Mouse (Mus musculus) midbrain, embryonic 11.5 days (tissue): Measurements from ENCODE around the gene Gm49711. TPM values are rescaled to one million over a fixed set of nuclear protein-coding genes. Genes with fewer than 3 reads are reported as not detected.

ENCODE experiments used
- ATAC-seq: fragments of 200-750 bp; cut with Nextera tagmentation; 2 replicates; pipeline ENCODE4 v1.8.0; 2017; ENCODE audit warnings: moderate TSS enrichment, moderate library complexity; ENCODE audit not compliant: low FRiP score
- DNase-seq: peaks from one replicate; pipeline ENCODE4 v3.0.0; 2015; ENCODE audit warnings: low spot score; ENCODE audit errors: missing footprints
- H3K27ac ChIP-seq: fragments of 300-500 bp; sonication (generic); 2 replicates; pipeline ENCODE4 v1.5.1; 2014; ENCODE audit warnings: low read depth, low read length
- H3K27me3 ChIP-seq: fragments of 300-500 bp; sonication (generic); 2 replicates; pipeline ENCODE4 v1.6.1; 2014; ENCODE audit warnings: mild to moderate bottlenecking, low read length, moderate library complexity, mixed read lengths; ENCODE audit not compliant: control insufficient read depth, insufficient read depth
- H3K36me3 ChIP-seq: fragments of 300-500 bp; sonication (generic); 2 replicates; pipeline ENCODE4 v1.6.1; 2014; ENCODE audit warnings: mild to moderate bottlenecking, low read length, moderate library complexity, mixed read lengths; ENCODE audit not compliant: control insufficient read depth, insufficient read depth
- H3K4me1 ChIP-seq: fragments of 300-500 bp; sonication (generic); 2 replicates; pipeline ENCODE4 v1.6.1; 2014; ENCODE audit warnings: low read length; ENCODE audit not compliant: control insufficient read depth, insufficient read depth
- H3K4me2 ChIP-seq: fragments of 300-500 bp; sonication (generic); 2 replicates; pipeline ENCODE4 v1.6.1; 2014; ENCODE audit warnings: mild to moderate bottlenecking, moderate library complexity
- H3K4me3 ChIP-seq: fragments of 300-500 bp; sonication (generic); 2 replicates; pipeline ENCODE4 v1.5.1; 2014; ENCODE audit warnings: low read depth, low read length
- H3K9ac ChIP-seq: fragments of 300-500 bp; sonication (generic); 2 replicates; pipeline ENCODE4 v1.6.1; 2014; ENCODE audit warnings: low read length
- H3K9me3 ChIP-seq: fragments of 300-500 bp; sonication (generic); 2 replicates; pipeline ENCODE4 v1.6.1; 2016; ENCODE audit warnings: low read length; ENCODE audit not compliant: control insufficient read depth
- WGBS: fragments of 180-500 bp; shearing (Covaris S2); extraction: QIAGEN DNeasy Blood & Tissue Kit; methylation state at CpG from one replicate; pipeline ENCODE4 v1.1.7; 2014; 5-methylcytosine and 5-hydroxymethylcytosine counted together
- polyA plus RNA-seq: library from polyadenylated mRNA; unstranded; fragments of >200 nt; fragmentation: Nextera tagmentation; extraction: Ambion mirVana; gene quantifications from 2 replicates; pipeline ENCODE4 v1.2.1, GENCODE M21; 2014

The Gm49711 gene
- polyA plus RNA-seq, 1 experiment from 2014 or later: not detected

- Histone ChIP-seq H3K27me3 (no peaks in the 10 kb centered on the region), H3K9ac (no peak overlapping the region), H3K4me3 (no peak overlapping the region), H3K36me3 (no peaks in the 10 kb centered on the region), H3K27ac (no peak overlapping the region), H3K4me1 (no peaks in the 10 kb centered on the region; the same call in 1 of the 2 replicates), H3K4me2 (no peak overlapping the region), H3K9me3 (no peaks in the 10 kb centered on the region)
- 100% methylated on average over 1 of the region's 1 CpGs for WGBS
- no peak for DNase-seq
- ATAC-seq: no peak
Measured at GRCm38 (mm10) chr16:92177718-92178117, 119.6 kb downstream of the Gm49711 start.

GRCm38 (mm10) chr16:92179306-92179705, 121.2 kb downstream of the Gm49711 start:
- Histone ChIP-seq H3K9ac (no peak overlapping the region), H3K27ac (no peak overlapping the region), H3K4me3 (no peak overlapping the region), H3K4me1 (no peaks in the 10 kb centered on the region), H3K27me3 (no peaks in the 10 kb centered on the region), H3K36me3 (no peaks in the 10 kb centered on the region), H3K9me3 (no peaks in the 10 kb centered on the region), H3K4me2 (no peak overlapping the region)
- 70% methylated on average over 8 of the region's 8 CpGs for WGBS
- ATAC-seq (no peak), DNase-seq (no peak)

GRCm38 (mm10) chr16:92183477-92183876, 125.4 kb downstream of the Gm49711 start:
- DNase-seq (no peak), ATAC-seq (no peak)
- Histone ChIP-seq H3K36me3 (no peaks in the 10 kb centered on the region), H3K27ac (no peak overlapping the region), H3K9me3 (no peaks in the 10 kb centered on the region), H3K9ac (no peak overlapping the region), H3K4me1 (no peaks in the 10 kb centered on the region), H3K4me3 (no peak overlapping the region), H3K4me2 (no peak overlapping the region), H3K27me3 (no peaks in the 10 kb centered on the region)
- 46% methylated on average over 4 of the region's 4 CpGs for WGBS

- no peak for ATAC-seq
- no peak for DNase-seq
- Histone ChIP-seq H3K4me3 (no peak overlapping the region), H3K9ac (no peak overlapping the region), H3K27ac (no peak overlapping the region), H3K4me2 (no peak overlapping the region), H3K36me3 (no peaks in the 10 kb centered on the region), H3K4me1 (no peaks in the 10 kb centered on the region), H3K9me3 (no peaks in the 10 kb centered on the region), H3K27me3 (no peaks in the 10 kb centered on the region)
Measured at GRCm38 (mm10) chr16:92190603-92191002, 132.5 kb downstream of the Gm49711 start.

GRCm38 (mm10) chr16:92195094-92195493, 137.0 kb downstream of the Gm49711 start:
- DNase-seq (no peak), ATAC-seq (no peak)
- H3K4me3 ChIP-seq: no peak overlapping the region
- no peaks in the 10 kb centered on the region for H3K36me3 ChIP-seq
- H3K27me3 ChIP-seq: no peaks in the 10 kb centered on the region
- H3K9ac ChIP-seq: no peak overlapping the region
- H3K4me2 ChIP-seq: no peak overlapping the region
- 75% methylated on average over 6 of the region's 6 CpGs for WGBS
- H3K27ac ChIP-seq: no peak overlapping the region
- H3K9me3 ChIP-seq: no peaks in the 10 kb centered on the region
- H3K4me1 ChIP-seq: no peaks in the 10 kb centered on the region

- no peak for DNase-seq
- no peak overlapping the region for H3K4me2 ChIP-seq
Measured at GRCm38 (mm10) chr16:92196741-92197331, 138.7 kb downstream of the Gm49711 start.

GRCm38 (mm10) chr16:92200615-92201014, 142.5 kb downstream of the Gm49711 start:
- Histone ChIP-seq H3K4me2 (no peak overlapping the region), H3K4me1 (no peaks in the 10 kb centered on the region), H3K9ac (no peak overlapping the region), H3K9me3 (no peaks in the 10 kb centered on the region), H3K27ac (no peak overlapping the region), H3K27me3 (no peaks in the 10 kb centered on the region), H3K4me3 (no peak overlapping the region), H3K36me3 (no peaks in the 10 kb centered on the region)
- no peak for ATAC-seq
- WGBS: 60% methylated on average over 7 of the region's 7 CpGs
- DNase-seq: no peak

More at GRCm38 (mm10) chr16:92196741-92197331, 138.7 kb downstream of the Gm49711 start:
- Histone ChIP-seq H3K9me3 (no peaks in the 10 kb centered on the region), H3K36me3 (no peaks in the 10 kb centered on the region), H3K4me3 (no peak overlapping the region), H3K27me3 (no peaks in the 10 kb centered on the region), H3K27ac (no peak overlapping the region), H3K4me1 (no peaks in the 10 kb centered on the region), H3K9ac (no peak overlapping the region)
- no peak for ATAC-seq
- WGBS: 76% methylated on average over 8 of the region's 8 CpGs

- Histone ChIP-seq H3K36me3 (no peaks in the 10 kb centered on the region), H3K4me1 (no peaks in the 10 kb centered on the region), H3K9ac (no peak overlapping the region), H3K27me3 (no peaks in the 10 kb centered on the region), H3K9me3 (no peaks in the 10 kb centered on the region), H3K4me2 (no peak overlapping the region), H3K27ac (no peak overlapping the region), H3K4me3 (no peak overlapping the region)
- WGBS: 86% methylated on average over 8 of the region's 8 CpGs
- ATAC-seq: no peak
- no peak for DNase-seq
Measured at GRCm38 (mm10) chr16:92203599-92203998, 145.5 kb downstream of the Gm49711 start.

GRCm38 (mm10) chr16:92209291-92209781, 151.2 kb downstream of the Gm49711 start:
- Histone ChIP-seq H3K27me3 (no peaks in the 10 kb centered on the region), H3K9me3 (no peaks in the 10 kb centered on the region), H3K4me1 (no peaks in the 10 kb centered on the region), H3K36me3 (no peaks in the 10 kb centered on the region), H3K4me2 (no peak overlapping the region), H3K9ac (no peak overlapping the region), H3K4me3 (no peak overlapping the region), H3K27ac (no peak overlapping the region)
- whole genome bisulfite sequencing: 88% methylated on average over 5 of the region's 5 CpGs
- ATAC-seq: no peak
- no peak for DNase-seq
